Mouse (Mus musculus) liver, embryonic 16.5 days (tissue): ENCODE results near the gene Vamp2. TPM values are rescaled to one million over a fixed set of nuclear protein-coding genes. Genes with fewer than 3 reads are reported as not detected.

ENCODE experiments used
- ATAC-seq: fragments of 200-750 bp; cut with Nextera tagmentation; 2 replicates; pipeline ENCODE4 v1.8.0; 2017; ENCODE audit warnings: low read depth, mild to moderate bottlenecking, moderate number of reproducible peaks, moderate library complexity
- H3K27ac ChIP-seq: fragments of 300-500 bp; sonication (generic); 2 replicates; pipeline ENCODE4 v1.5.1; 2014; ENCODE audit warnings: mild to moderate bottlenecking, low read length
- H3K27me3 ChIP-seq: fragments of 300-500 bp; sonication (generic); 2 replicates; pipeline ENCODE4 v1.6.1; 2014; ENCODE audit warnings: low read depth, low read length, mixed read lengths; ENCODE audit not compliant: control insufficient read depth, insufficient read depth
- H3K36me3 ChIP-seq: fragments of 300-500 bp; sonication (generic); 2 replicates; pipeline ENCODE4 v1.6.1; 2014; ENCODE audit warnings: mild to moderate bottlenecking; ENCODE audit not compliant: control insufficient read depth, insufficient read depth
- H3K4me1 ChIP-seq: fragments of 300-500 bp; sonication (generic); 2 replicates; pipeline ENCODE4 v1.6.1; 2014; ENCODE audit warnings: low read depth, low read length, mixed read lengths; ENCODE audit not compliant: control insufficient read depth
- H3K4me2 ChIP-seq: fragments of 300-500 bp; sonication (generic); 2 replicates; pipeline ENCODE4 v1.6.1; 2014; ENCODE audit warnings: low read depth, low read length, mixed read lengths
- H3K4me3 ChIP-seq: fragments of 300-500 bp; sonication (generic); 2 replicates; pipeline ENCODE4 v1.5.1; 2014; ENCODE audit warnings: low read depth, mild to moderate bottlenecking, low read length
- H3K9ac ChIP-seq: fragments of 300-500 bp; sonication (generic); 2 replicates; pipeline ENCODE4 v1.6.1; 2014; ENCODE audit warnings: low read depth, low read length
- H3K9me3 ChIP-seq: fragments of 300-500 bp; sonication (generic); replicated peaks from 2 replicates; pipeline ENCODE4 v1.6.1; 2016; ENCODE audit warnings: low read length; ENCODE audit not compliant: control insufficient read depth
- WGBS: fragments of 180-500 bp; shearing (Covaris S2); extraction: QIAGEN DNeasy Blood & Tissue Kit; methylation state at CpG from one replicate; pipeline ENCODE4 v1.1.7; 2014; ENCODE audit not compliant: insufficient replicate concordance; 5-methylcytosine and 5-hydroxymethylcytosine counted together
- polyA plus RNA-seq: library from polyadenylated mRNA; unstranded; fragments of >200 nt; fragmentation: Nextera tagmentation; extraction: Ambion mirVana; gene quantifications from 2 replicates; pipeline ENCODE4 v1.2.1, GENCODE M21; 2015

Gene Vamp2
- polyA plus RNA-seq, 1 experiment from 2014 or later, result 25.4 TPM

- Histone ChIP-seq H3K9ac (peak overlapping the region; percentile 74), H3K4me3 (peak overlapping the region; percentile 67), H3K27ac (peak overlapping the region; percentile 88), H3K36me3 (peaks cover 34% of the 10 kb centered on the region), H3K9me3 (no peaks in the 10 kb centered on the region), H3K27me3 (no peaks in the 10 kb centered on the region), H3K4me2 (peak overlapping the region; percentile 96), H3K4me1 (peaks cover 58% of the 10 kb centered on the region)
- no peak for ATAC-seq
- WGBS, result under 1% methylated on average over 22 of the region's 22 CpGs
Observed at GRCm38 (mm10) chr11:69099177-69099914, 11.1 kb downstream of the Vamp2 start.

GRCm38 (mm10) chr11:69099915-69100345, 11.6 kb downstream of the Vamp2 start:
- WGBS, result 2% methylated on average over 23 of the region's 23 CpGs
- ATAC-seq, result 0 out of 2 replicates have a peak, but pooled peaks have one; percentile 1

GRCm38 (mm10) chr11:69100639-69101360, 12.5 kb downstream of the Vamp2 start:
- peak overlapping the region; percentile 1; the same call in 1 of the 2 replicates for H3K9ac ChIP-seq
- peaks cover 49% of the 10 kb centered on the region for H3K4me1 ChIP-seq
- no peak for ATAC-seq
- no peaks in the 10 kb centered on the region for H3K9me3 ChIP-seq
- WGBS, result 74% methylated on average over 20 of the region's 20 CpGs
- no peaks in the 10 kb centered on the region for H3K27me3 ChIP-seq
- H3K27ac ChIP-seq, result peak overlapping the region; percentile 10
- H3K36me3 ChIP-seq, result peaks cover 49% of the 10 kb centered on the region
- peak overlapping the region; percentile 96 for H3K4me2 ChIP-seq
- peak overlapping the region; percentile 67 for H3K4me3 ChIP-seq

More at GRCm38 (mm10) chr11:69099915-69100345, 11.6 kb downstream of the Vamp2 start:
- Histone ChIP-seq H3K36me3 (peaks cover 40% of the 10 kb centered on the region), H3K27ac (peak overlapping the region; percentile 88), H3K27me3 (no peaks in the 10 kb centered on the region), H3K9ac (peak overlapping the region; percentile 74), H3K4me3 (peak overlapping the region; percentile 67), H3K9me3 (no peaks in the 10 kb centered on the region), H3K4me1 (peaks cover 54% of the 10 kb centered on the region), H3K4me2 (peak overlapping the region; percentile 96)

GRCm38 (mm10) chr11:69101604-69102402, 13.5 kb downstream of the Vamp2 start:
- no peaks in the 10 kb centered on the region for H3K27me3 ChIP-seq
- no peak for ATAC-seq
- no peak overlapping the region for H3K27ac ChIP-seq
- peaks cover 38% of the 10 kb centered on the region for H3K4me1 ChIP-seq
- H3K9me3 ChIP-seq, result no peaks in the 10 kb centered on the region
- no peak overlapping the region for H3K9ac ChIP-seq
- peaks cover 53% of the 10 kb centered on the region for H3K36me3 ChIP-seq
- no peak overlapping the region for H3K4me2 ChIP-seq
- WGBS, result 82% methylated on average over 21 of the region's 21 CpGs
- H3K4me3 ChIP-seq, result no peak overlapping the region

GRCm38 (mm10) chr11:69102403-69102725, 14.1 kb downstream of the Vamp2 start:
- no peak for ATAC-seq
- 91% methylated on average over 7 of the region's 7 CpGs for WGBS
- no peak overlapping the region for H3K27ac ChIP-seq
- no peak overlapping the region for H3K4me3 ChIP-seq
- H3K9ac ChIP-seq, result no peak overlapping the region
- H3K36me3 ChIP-seq, result peaks cover 55% of the 10 kb centered on the region
- H3K9me3 ChIP-seq, result no peaks in the 10 kb centered on the region
- peaks cover 33% of the 10 kb centered on the region for H3K4me1 ChIP-seq
- H3K27me3 ChIP-seq, result no peaks in the 10 kb centered on the region
- H3K4me2 ChIP-seq, result no peak overlapping the region

- Histone ChIP-seq H3K27me3 (no peaks in the 10 kb centered on the region), H3K36me3 (peaks cover 59% of the 10 kb centered on the region), H3K4me1 (peaks cover 26% of the 10 kb centered on the region), H3K9ac (no peak overlapping the region), H3K4me2 (no peak overlapping the region), H3K4me3 (no peak overlapping the region), H3K27ac (no peak overlapping the region), H3K9me3 (no peaks in the 10 kb centered on the region)
- ATAC-seq, result no peak
- 87% methylated on average over 14 of the region's 14 CpGs for WGBS
Observed at GRCm38 (mm10) chr11:69103121-69103520, 14.8 kb downstream of the Vamp2 start.

GRCm38 (mm10) chr11:69103531-69104435, 15.5 kb downstream of the Vamp2 start:
- no peaks in the 10 kb centered on the region for H3K9me3 ChIP-seq
- H3K9ac ChIP-seq, result no peak overlapping the region
- H3K4me2 ChIP-seq, result no peak overlapping the region
- H3K27ac ChIP-seq, result no peak overlapping the region
- ATAC-seq, result no peak
- H3K27me3 ChIP-seq, result no peaks in the 10 kb centered on the region
- 81% methylated on average over 15 of the region's 15 CpGs for WGBS
- H3K36me3 ChIP-seq, result peaks cover 62% of the 10 kb centered on the region
- no peak overlapping the region for H3K4me3 ChIP-seq
- H3K4me1 ChIP-seq, result peaks cover 20% of the 10 kb centered on the region

- no peak for ATAC-seq
- no peak overlapping the region for H3K4me3 ChIP-seq
- H3K9ac ChIP-seq, result no peak overlapping the region
- no peak overlapping the region for H3K4me2 ChIP-seq
- peaks cover 14% of the 10 kb centered on the region for H3K4me1 ChIP-seq
- no peaks in the 10 kb centered on the region for H3K9me3 ChIP-seq
- peaks cover 65% of the 10 kb centered on the region for H3K36me3 ChIP-seq
- no peaks in the 10 kb centered on the region for H3K27me3 ChIP-seq
- 87% methylated on average over 14 of the region's 14 CpGs for WGBS
- H3K27ac ChIP-seq, result no peak overlapping the region
Observed at GRCm38 (mm10) chr11:69104487-69104886, 16.2 kb downstream of the Vamp2 start.
